Mouse (Mus musculus) stomach, embryonic 14.5 days (tissue): ENCODE measurements at regions not wholly inside any gene's neighbourhood (a gene's known extent, or its start where the extent isn't known, plus 50 kb on each side); places are given as distances from the start of the nearest gene placed in this dataset.

Experiments used
- ATAC-seq: fragments of 200-750 bp; cut with Nextera tagmentation; 2 replicates; pipeline ENCODE4 v1.8.0; 2017; ENCODE audit warnings: low read depth, moderate TSS enrichment; ENCODE audit not compliant: insufficient number of reproducible peaks, insufficient read depth, low FRiP score
- H3K27ac ChIP-seq: fragments of 300-500 bp; sonication (generic); 2 replicates; pipeline ENCODE4 v1.5.1; 2014; ENCODE audit warnings: mild to moderate bottlenecking, low read length, moderate library complexity, mixed read lengths
- H3K27me3 ChIP-seq: fragments of 300-500 bp; sonication (generic); 2 replicates; pipeline ENCODE4 v1.6.1; 2014; ENCODE audit warnings: low read length, control low read depth, mixed read lengths; ENCODE audit not compliant: control insufficient read depth, insufficient read depth
- H3K36me3 ChIP-seq: fragments of 300-500 bp; sonication (generic); 2 replicates; pipeline ENCODE4 v1.6.1; 2014; ENCODE audit warnings: mild to moderate bottlenecking, control low read depth, low read length, moderate library complexity, mixed read lengths; ENCODE audit not compliant: control insufficient read depth, insufficient read depth
- H3K4me1 ChIP-seq: fragments of 300-500 bp; sonication (generic); 2 replicates; pipeline ENCODE4 v1.6.1; 2014; ENCODE audit warnings: low read length, control low read depth, mixed read lengths; ENCODE audit not compliant: control insufficient read depth, insufficient read depth
- H3K4me2 ChIP-seq: fragments of 300-500 bp; sonication (generic); replicated peaks from 2 replicates; pipeline ENCODE4 v1.6.1; 2014; ENCODE audit warnings: low read depth, low read length, control low read depth
- H3K4me3 ChIP-seq: fragments of 300-500 bp; sonication (generic); 2 replicates; pipeline ENCODE4 v1.5.1; 2014; ENCODE audit warnings: low read depth, low read length, control low read depth
- H3K9ac ChIP-seq: fragments of 300-500 bp; sonication (generic); replicated peaks from 2 replicates; pipeline ENCODE4 v1.6.1; 2014; ENCODE audit warnings: low read depth, mild to moderate bottlenecking, control low read depth, low read length, moderate library complexity, mixed read lengths
- H3K9me3 ChIP-seq: fragments of 300-500 bp; sonication (generic); 2 replicates; pipeline ENCODE4 v1.6.1; 2016; ENCODE audit warnings: low read depth, low read length, control low read depth; ENCODE audit not compliant: control insufficient read depth
- WGBS: fragments of 180-500 bp; shearing (Covaris S2); extraction: QIAGEN DNeasy Blood & Tissue Kit; methylation state at CpG from one replicate; pipeline ENCODE4 v1.1.7; 2014; 5-methylcytosine and 5-hydroxymethylcytosine counted together

- Histone ChIP-seq H3K27ac (no peak overlapping the region), H3K9ac (no peak overlapping the region), H3K4me2 (no peak overlapping the region), H3K36me3 (no peaks in the 10 kb centered on the region), H3K4me3 (no peak overlapping the region), H3K9me3 (no peaks in the 10 kb centered on the region), H3K4me1 (no peaks in the 10 kb centered on the region), H3K27me3 (no peaks in the 10 kb centered on the region)
- WGBS: 79% methylated on average over 4 of the region's 4 CpGs
- no peak for ATAC-seq
Observed at GRCm38 (mm10) chr19:26445309-26445708, 159.5 kb upstream of the Smarca2 start.

GRCm38 (mm10) chr19:26447427-26448023, 157.3 kb upstream of the Smarca2 start:
- no peak overlapping the region for H3K4me3 ChIP-seq
- no peak overlapping the region for H3K4me2 ChIP-seq
- no peak overlapping the region for H3K27ac ChIP-seq
- H3K27me3 ChIP-seq: no peaks in the 10 kb centered on the region
- WGBS: 92% methylated on average over 7 of the region's 7 CpGs
- H3K36me3 ChIP-seq: no peaks in the 10 kb centered on the region
- no peak for ATAC-seq
- no peak overlapping the region for H3K9ac ChIP-seq
- no peaks in the 10 kb centered on the region for H3K4me1 ChIP-seq
- no peaks in the 10 kb centered on the region for H3K9me3 ChIP-seq

- 51% methylated on average over 4 of the region's 4 CpGs for WGBS
- Histone ChIP-seq H3K36me3 (no peaks in the 10 kb centered on the region), H3K4me3 (no peak overlapping the region), H3K27me3 (no peaks in the 10 kb centered on the region), H3K27ac (no peak overlapping the region), H3K9me3 (no peaks in the 10 kb centered on the region), H3K4me2 (no peak overlapping the region), H3K4me1 (0 out of 2 replicates have a peak, but pooled peaks cover 5% of the 10 kb centered on the region), H3K9ac (no peak overlapping the region)
- ATAC-seq: no peak
Observed at GRCm38 (mm10) chr19:26461712-26462111, 143.1 kb upstream of the Smarca2 start.

GRCm38 (mm10) chr19:26465228-26465627, 139.6 kb upstream of the Smarca2 start:
- H3K36me3 ChIP-seq: no peaks in the 10 kb centered on the region
- WGBS: 48% methylated on average over 2 of the region's 2 CpGs
- H3K4me2 ChIP-seq: no peak overlapping the region
- 0 out of 2 replicates have a peak, but pooled peaks cover 5% of the 10 kb centered on the region for H3K4me1 ChIP-seq
- H3K27ac ChIP-seq: no peak overlapping the region
- no peak for ATAC-seq
- H3K9ac ChIP-seq: no peak overlapping the region
- H3K27me3 ChIP-seq: no peaks in the 10 kb centered on the region
- H3K4me3 ChIP-seq: no peak overlapping the region
- H3K9me3 ChIP-seq: no peaks in the 10 kb centered on the region

GRCm38 (mm10) chr19:26466244-26466643, 138.6 kb upstream of the Smarca2 start:
- 74% methylated on average over 4 of the region's 4 CpGs for WGBS
- Histone ChIP-seq H3K27me3 (no peaks in the 10 kb centered on the region), H3K9me3 (no peaks in the 10 kb centered on the region), H3K4me3 (no peak overlapping the region), H3K27ac (no peak overlapping the region), H3K9ac (no peak overlapping the region), H3K4me1 (0 out of 2 replicates have a peak, but pooled peaks cover 5% of the 10 kb centered on the region), H3K36me3 (no peaks in the 10 kb centered on the region), H3K4me2 (no peak overlapping the region)
- ATAC-seq: no peak

- H3K27me3 ChIP-seq: no peaks in the 10 kb centered on the region
- 48% methylated on average over 5 of the region's 5 CpGs for whole genome bisulfite sequencing
- 0 out of 2 replicates have a peak, but pooled peaks cover 5% of the 10 kb centered on the region for H3K4me1 ChIP-seq
- H3K9ac ChIP-seq: no peak overlapping the region
- ATAC-seq: no peak
- H3K4me2 ChIP-seq: no peak overlapping the region
- no peaks in the 10 kb centered on the region for H3K36me3 ChIP-seq
- no peak overlapping the region for H3K27ac ChIP-seq
- H3K4me3 ChIP-seq: no peak overlapping the region
- no peaks in the 10 kb centered on the region for H3K9me3 ChIP-seq
Observed at GRCm38 (mm10) chr19:26467179-26467651, 137.6 kb upstream of the Smarca2 start.

GRCm38 (mm10) chr19:26472659-26473058, 132.2 kb upstream of the Smarca2 start:
- Histone ChIP-seq H3K9ac (no peak overlapping the region), H3K27me3 (no peaks in the 10 kb centered on the region), H3K4me3 (no peak overlapping the region), H3K36me3 (no peaks in the 10 kb centered on the region), H3K9me3 (no peaks in the 10 kb centered on the region), H3K4me1 (peaks cover 14% of the 10 kb centered on the region; the same call in 1 of the 2 replicates), H3K4me2 (no peak overlapping the region), H3K27ac (no peak overlapping the region; the same call in 1 of the 2 replicates)
- peak; percentile 65; the same call in 1 of the 2 replicates for ATAC-seq
- 45% methylated on average over 1 of the region's 1 CpGs for WGBS

- Histone ChIP-seq H3K9me3 (no peaks in the 10 kb centered on the region), H3K4me2 (no peak overlapping the region), H3K4me3 (no peak overlapping the region), H3K9ac (no peak overlapping the region), H3K27me3 (no peaks in the 10 kb centered on the region), H3K36me3 (no peaks in the 10 kb centered on the region), H3K4me1 (peaks cover 14% of the 10 kb centered on the region; the same call in 1 of the 2 replicates), H3K27ac (no peak overlapping the region)
- ATAC-seq: no peak; the same call in 1 of the 2 replicates
- WGBS: 64% methylated on average over 3 of the region's 3 CpGs
Observed at GRCm38 (mm10) chr19:26473211-26473610, 131.6 kb upstream of the Smarca2 start.

GRCm38 (mm10) chr19:26475197-26475596, 129.7 kb upstream of the Smarca2 start:
- H3K4me2 ChIP-seq: no peak overlapping the region
- H3K36me3 ChIP-seq: no peaks in the 10 kb centered on the region
- no peaks in the 10 kb centered on the region for H3K9me3 ChIP-seq
- no peak for ATAC-seq
- no peak overlapping the region for H3K9ac ChIP-seq
- H3K27ac ChIP-seq: no peak overlapping the region
- no peaks in the 10 kb centered on the region for H3K27me3 ChIP-seq
- no peak overlapping the region for H3K4me3 ChIP-seq
- H3K4me1 ChIP-seq: peaks cover 14% of the 10 kb centered on the region; the same call in 1 of the 2 replicates
- WGBS: 88% methylated on average over 2 of the region's 2 CpGs
